Mouse (Mus musculus) activated CD4-positive, CD25-positive, alpha-beta regulatory T cell, adult 4 months (primary cell): Measurements from ENCODE around the gene Lrrc36. TPM values are rescaled to one million over a fixed set of nuclear protein-coding genes. Genes with fewer than 3 reads are reported as not detected.

ENCODE experiments used
- ATAC-seq: one replicate; pipeline ENCODE4 v1.8.0; 2017
- polyA plus RNA-seq, 2 experiments: library from polyadenylated mRNA; unstranded; fragments of 100-300 nt; shearing (Covaris generic); gene quantifications; one replicate each; pipeline ENCODE4 v1.2.1; 2017

The Lrrc36 gene
- polyA plus RNA-seq = not detected

- no peak for ATAC-seq
These were observed at the start of gene Lrrc36, which contains the start of gene Kctd19 for GRCm38 (mm10) chr8:105413391-105413790. TSS of gene Lrrc36 (plus strand) at chr8:105413571. TSS of gene Kctd19 (minus strand) at chr8:105413502.

GRCm38 (mm10) chr8:105367107-105367506 is 46.3 kb upstream of the Lrrc36 start:
- no peak for ATAC-seq

DNA sequence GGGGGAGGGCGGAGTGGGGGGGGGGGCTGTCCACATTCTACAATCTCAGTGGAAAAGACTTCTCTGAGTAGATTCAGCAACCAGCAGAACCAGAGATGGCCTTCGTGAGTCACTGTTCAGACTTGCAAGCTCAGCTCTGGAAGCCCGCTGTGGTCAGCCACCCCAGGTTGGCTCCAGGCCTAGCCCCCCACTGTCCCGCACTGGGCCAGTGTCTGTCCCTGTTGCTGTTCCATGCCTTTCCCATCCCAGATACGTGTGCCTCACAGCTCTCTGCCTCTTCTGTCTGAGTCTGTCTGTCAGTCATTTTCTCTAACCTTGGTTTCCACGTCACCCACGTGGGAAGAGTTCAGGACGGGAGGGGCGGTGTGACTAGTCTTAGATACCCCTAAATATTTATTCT is 40.9 kb upstream of the Lrrc36 start:
- no peak for ATAC-seq

DNA sequence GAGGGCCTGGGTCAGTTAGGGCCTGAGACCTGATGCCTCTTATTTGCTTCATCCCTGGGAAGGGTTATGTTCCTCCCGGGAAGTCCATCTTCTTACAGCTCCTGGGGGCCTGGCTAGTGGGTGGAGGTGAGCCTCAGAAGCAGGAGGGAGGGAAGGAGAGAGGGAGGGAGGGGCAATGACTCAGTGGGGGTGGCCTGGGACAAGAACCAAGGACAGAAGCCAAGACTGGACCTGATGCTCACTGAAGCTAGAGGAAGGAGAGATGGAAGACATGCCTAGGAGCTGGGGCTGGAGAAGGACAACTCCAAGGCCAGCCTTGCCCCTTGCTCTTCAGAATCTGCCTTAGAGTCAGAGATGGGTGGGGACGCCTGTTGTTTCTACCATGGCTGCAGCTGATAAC is 40.3 kb upstream of the Lrrc36 start, which contains the start of gene Plekhg4:
Gene Plekhg4 (plus strand): TSS at position 243 of the 400 bp plus-strand sequence.
- no peak for ATAC-seq

DNA sequence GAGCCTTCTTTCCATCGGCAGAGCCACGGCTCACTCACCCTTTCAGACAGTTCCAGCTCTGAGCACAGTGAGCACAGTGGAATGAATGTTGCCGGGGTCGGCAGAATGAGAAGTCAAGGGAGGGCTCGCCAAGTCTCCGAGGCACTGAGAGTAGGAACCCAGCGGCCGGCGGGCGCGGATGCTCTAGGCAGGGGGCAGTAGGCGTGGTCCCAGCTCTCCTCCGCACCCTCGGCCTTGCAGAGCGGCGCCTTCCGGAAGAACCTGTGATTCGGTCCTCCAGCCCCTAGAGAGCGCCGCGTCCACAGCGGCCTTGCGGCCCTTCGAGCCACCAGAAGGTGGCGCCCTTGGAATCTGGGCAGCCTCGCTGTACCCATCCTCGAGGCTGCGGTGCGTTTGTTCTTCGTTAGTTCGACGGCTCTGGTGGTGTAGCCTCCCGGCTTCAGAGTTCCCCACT is 38.8 kb upstream of the Lrrc36 start:
- ATAC-seq = no peak

DNA sequence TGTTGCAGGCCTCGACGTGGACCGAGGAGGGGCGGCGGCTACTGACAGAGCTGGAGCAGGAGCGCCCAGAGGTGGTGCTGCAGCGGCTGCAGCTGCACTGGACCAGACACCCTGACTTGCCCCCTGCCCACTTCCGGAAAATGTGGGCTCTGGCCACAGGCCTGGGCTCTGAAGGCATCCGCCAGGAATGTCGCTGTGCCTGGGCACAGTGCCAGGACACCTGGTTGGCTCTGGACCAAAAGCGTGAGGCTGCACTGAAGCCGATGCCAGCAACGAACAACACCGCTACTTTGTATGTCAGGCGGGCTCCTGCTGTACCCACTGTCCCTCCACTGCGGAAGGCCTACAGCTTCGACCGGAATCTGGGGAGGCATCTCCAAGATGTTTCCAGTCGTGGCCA is 34.7 kb upstream of the Lrrc36 start:
- no peak for ATAC-seq

DNA sequence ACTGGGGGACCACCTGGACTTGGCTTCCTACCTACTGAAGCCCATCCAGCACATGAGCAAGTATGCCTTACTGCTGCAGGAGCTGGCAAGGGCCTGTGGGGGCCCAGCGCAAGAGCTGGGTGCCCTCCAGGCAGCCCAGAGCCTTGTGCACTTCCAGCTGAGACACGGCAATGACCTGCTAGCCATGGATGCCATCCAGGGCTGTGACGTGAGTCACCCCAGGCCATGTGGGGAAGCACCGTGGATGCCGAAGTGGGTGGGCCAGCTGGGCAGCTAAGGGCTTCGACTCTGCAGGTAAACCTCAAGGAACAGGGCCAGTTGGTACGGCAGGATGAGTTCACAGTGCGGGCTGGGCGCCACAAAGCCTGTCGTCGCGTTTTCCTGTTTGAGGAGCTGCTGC is 33.1 kb upstream of the Lrrc36 start:
- ATAC-seq = no peak

DNA sequence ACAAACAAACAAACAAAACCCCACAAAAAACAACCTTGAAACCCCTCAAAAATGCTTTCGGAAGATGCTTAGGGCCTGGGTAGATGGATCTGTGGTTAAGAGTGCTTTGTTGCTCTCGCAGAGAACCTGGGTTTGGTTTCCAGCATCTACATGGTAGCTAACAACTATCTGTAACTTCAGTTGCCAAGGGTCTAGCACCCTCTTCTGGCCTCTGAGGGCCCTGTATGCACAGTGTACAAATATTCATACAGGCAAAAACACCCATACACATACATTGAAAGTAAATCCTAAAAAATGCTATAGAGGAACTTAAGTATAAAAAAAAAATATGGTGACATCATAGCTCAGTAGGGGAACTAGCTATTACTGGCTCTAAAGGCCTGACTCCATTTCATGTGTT is 29.3 kb upstream of the Lrrc36 start:
- ATAC-seq = no peak

- no peak for ATAC-seq
These were observed 26.2 kb upstream of the Lrrc36 start for GRCm38 (mm10) chr8:105387151-105387550.

DNA sequence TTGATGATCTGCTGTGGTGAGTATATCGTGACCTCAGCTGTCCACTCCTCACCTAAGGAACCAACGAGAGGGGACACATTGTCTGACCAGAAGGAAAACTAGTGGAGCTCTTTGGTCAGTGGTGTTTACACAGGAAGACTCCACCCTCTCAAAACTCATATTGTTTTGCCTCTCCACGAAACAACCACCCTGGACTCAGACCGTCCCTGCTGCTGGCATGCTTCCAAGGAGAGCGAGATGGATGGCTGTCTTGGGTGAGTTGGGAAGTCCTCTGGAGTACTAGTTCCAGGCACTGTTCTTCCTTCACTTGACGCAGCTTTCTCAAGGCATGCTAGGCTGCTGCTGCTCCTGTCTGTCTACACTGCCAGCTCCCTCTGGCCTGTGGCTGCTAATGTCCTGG is 24.3 kb upstream of the Lrrc36 start:
- no peak for ATAC-seq

- no peak for ATAC-seq
These were observed 20.1 kb upstream of the Lrrc36 start for GRCm38 (mm10) chr8:105393089-105393787.

GRCm38 (mm10) chr8:105393915-105394314 is 19.5 kb upstream of the Lrrc36 start:
- ATAC-seq = no peak

DNA sequence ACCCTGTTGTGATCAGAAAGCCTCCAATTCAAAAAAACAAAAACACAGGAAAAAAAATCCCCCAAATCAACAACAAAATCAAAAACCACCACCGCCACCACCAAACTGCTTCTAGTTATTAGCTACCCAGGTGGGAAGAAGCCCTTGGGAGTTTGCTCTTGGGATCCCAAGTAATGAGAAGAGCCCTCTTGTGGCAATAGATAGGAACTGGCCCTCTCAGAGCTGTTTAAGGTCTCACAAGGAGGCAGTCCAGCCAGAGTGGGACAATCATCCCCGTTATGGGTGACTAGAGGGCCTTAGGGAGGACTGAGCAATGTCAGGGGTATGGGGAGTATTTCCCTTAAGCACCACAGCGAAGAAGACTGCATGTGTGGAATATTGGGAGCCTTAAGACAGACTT is 15.6 kb upstream of the Lrrc36 start:
- no peak for ATAC-seq

GRCm38 (mm10) chr8:105400016-105400415 is 13.4 kb upstream of the Lrrc36 start:
- no peak for ATAC-seq

DNA sequence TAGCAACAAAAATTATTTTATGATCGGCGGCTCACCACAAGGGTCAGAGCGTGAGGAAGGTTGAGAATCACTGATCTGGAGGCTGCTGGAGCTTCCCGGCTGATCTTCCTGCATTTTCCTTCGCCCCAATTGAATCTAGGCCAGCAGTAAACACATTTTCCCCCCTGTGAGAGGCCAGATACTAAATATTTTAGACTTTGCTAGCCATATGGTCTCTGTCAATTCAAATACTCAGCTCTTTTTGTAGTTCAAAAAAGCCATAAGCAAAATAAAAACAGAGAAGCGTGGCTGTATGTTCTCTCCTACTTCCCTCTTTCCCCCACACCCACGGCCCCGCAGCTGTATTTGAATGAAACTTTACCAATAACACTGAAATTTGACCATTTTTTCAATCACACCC is 9.9 kb upstream of the Lrrc36 start:
- no peak for ATAC-seq

DNA sequence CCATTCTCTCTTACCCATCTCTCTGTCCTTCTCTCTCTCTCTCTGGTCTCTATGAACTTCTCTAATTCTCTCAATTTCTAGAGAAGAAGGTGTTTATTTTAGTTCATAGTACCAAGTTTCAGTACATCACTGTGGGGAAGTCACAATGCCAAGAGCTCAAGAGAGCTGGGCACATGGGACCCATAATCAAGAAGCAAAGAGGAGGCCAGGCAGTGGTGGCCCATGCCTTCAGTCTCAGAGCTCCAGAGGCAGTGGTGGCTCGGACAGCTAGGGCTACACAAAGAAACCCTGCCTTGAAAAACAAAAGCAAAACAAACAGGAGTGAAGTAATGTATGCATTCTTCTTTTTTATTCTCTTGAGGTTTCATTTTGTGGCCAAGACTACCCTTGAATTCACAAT is 8.9 kb upstream of the Lrrc36 start:
- no peak for ATAC-seq

DNA sequence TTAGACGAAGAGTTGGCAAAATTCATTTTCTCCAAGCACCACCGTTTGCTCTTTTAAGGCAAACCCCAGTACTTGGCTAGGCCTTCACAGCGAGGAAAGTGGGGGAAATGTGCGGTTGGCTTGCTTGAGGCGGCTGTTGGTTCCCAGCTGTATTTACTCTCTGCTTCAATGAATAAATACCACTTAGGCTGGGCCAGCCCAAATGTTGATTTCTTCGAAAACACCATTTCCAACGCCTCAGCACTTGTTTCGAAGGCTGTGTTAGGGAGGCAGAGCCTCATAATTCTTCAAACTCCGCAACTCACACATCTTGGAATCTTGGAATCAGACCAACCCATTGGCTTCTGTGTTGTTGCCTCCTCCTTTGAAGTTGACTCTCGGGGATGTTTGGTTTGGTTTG is 7.0 kb upstream of the Lrrc36 start:
- no peak for ATAC-seq

- no peak for ATAC-seq
These were observed 5.0 kb upstream of the Lrrc36 start for GRCm38 (mm10) chr8:105408331-105408730.

- ATAC-seq = no peak
These were observed 3.4 kb upstream of the Lrrc36 start for GRCm38 (mm10) chr8:105409947-105410346.

GRCm38 (mm10) chr8:105418992-105419391 is 5.6 kb downstream of the Lrrc36 start:
- ATAC-seq = no peak

DNA sequence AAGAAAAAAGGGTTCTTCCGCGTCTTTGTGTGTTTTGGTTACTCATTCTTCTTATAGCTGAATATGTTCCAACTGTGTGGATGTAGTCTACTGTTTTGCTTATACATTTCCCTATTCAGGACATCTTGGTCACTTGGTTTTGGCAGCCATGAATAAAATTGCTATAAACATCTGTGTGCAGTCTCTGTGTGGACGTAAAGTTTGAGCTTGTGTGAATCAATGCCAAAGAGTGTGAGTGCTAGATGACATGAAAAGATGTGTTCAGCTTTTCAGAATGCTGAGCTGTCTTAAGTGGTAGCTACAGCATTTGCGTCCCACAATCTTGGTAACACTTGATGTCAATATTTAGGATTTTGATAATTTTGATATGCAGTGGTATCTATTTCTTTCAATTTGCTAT is 6.4 kb downstream of the Lrrc36 start:
- no peak for ATAC-seq

DNA sequence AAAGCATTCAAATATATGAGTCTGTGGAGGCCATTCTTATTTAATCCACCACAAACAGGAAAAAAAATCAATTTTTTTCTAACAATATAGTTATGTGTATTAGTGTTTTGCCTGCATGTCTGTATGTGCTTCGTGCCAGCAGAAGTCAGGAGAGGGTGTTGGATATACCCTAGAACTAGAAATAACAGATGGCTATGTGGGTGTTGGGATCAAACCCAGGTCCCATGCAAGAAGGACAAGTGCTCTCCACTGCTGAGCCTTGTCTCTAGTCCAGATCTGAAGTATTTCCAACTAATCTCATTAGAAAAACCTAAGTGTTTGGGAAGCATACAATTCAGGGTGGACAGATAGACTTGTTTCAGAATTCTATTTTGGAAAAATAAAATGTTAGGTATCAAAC is 8.6 kb downstream of the Lrrc36 start:
- ATAC-seq = no peak

GRCm38 (mm10) chr8:105426878-105427277 is 13.5 kb downstream of the Lrrc36 start:
- no peak for ATAC-seq

DNA sequence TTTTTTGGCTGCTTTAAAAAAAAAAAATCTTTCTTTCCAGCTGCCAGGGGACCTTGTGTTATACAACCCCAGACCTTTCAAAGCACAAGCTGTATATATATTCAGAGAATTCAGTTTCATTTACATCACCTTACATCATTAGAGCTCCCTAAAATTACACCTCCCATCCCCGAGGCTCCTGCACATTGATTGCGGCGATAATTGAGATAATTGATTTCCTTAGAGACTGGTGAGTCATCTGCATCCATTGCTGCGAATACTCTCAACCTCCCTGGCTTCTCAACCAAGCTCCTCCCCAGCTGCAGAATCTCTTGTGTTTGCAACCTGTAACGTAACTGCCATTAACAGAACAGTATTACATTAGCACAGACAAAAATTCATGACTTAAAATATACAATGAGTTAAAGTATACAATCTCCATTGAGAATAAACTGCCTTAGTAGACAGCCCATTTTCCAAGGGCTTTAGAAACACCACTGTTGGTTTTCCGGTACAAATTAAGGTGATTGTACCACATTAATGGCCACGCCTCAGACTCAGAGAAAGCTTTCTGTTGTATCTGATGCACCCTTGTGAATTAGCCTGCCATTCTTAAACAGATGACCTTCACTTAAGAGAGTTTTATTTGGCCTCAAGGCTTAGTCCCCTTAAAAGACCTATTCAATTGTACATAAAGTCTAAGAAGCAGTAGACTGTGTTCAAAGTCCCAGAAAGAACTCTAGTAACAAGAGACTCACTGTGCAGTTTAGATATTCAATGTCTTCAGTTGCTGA is 18.6 kb downstream of the Lrrc36 start:
- ATAC-seq = no peak
